Mouse (Mus musculus) adrenal gland, postnatal 10 days (tissue): ENCODE results near the gene Zfp536. TPM values are rescaled to one million over a fixed set of nuclear protein-coding genes. Genes with fewer than 3 reads are reported as not detected.
A peak's percentile ranks its signal among the peaks of the same experiment; 100 is the strongest.
"Not testable (repeated sequence)": the region's sequence is repeated elsewhere in the genome, so short reads cannot be mapped to it uniquely, and the experiment has no call there.

Source experiments
- DNase-seq: peaks from one replicate; pipeline ENCODE4 v3.0.0; 2021; ENCODE audit warnings: mixed read lengths
- total RNA-seq, 2 experiments: library from RNA; stranded (reverse); gene quantifications; 2 replicates each; pipeline ENCODE4 v1.2.3; 2021

Zfp536 gene
- total RNA-seq, 2 experiments from 2014 or later = 3.3 to 6.4 TPM

- no peak for DNase-seq
These were observed 167.0 kb downstream of the Zfp536 start for GRCm38 (mm10) chr7:37606472-37606871.

- DNase-seq = not testable (repeated sequence)
These were observed 169.9 kb downstream of the Zfp536 start for GRCm38 (mm10) chr7:37603525-37603909.

GRCm38 (mm10) chr7:37602871-37603524 is 170.4 kb downstream of the Zfp536 start:
- no peak for DNase-seq

GRCm38 (mm10) chr7:37600318-37600717 is 173.1 kb downstream of the Zfp536 start:
- DNase-seq = no peak

- DNase-seq = no peak
These were observed 179.0 kb downstream of the Zfp536 start for GRCm38 (mm10) chr7:37594211-37595030.

- no peak for DNase-seq
These were observed 179.9 kb downstream of the Zfp536 start for GRCm38 (mm10) chr7:37593566-37593965.

- DNase-seq = no peak
These were observed 186.7 kb downstream of the Zfp536 start for GRCm38 (mm10) chr7:37586694-37587093.

GRCm38 (mm10) chr7:37581262-37581661 is 192.2 kb downstream of the Zfp536 start:
- no peak for DNase-seq

- DNase-seq = no peak
These were observed 192.9 kb downstream of the Zfp536 start for GRCm38 (mm10) chr7:37580554-37580953.

- peak; percentile 30 for DNase-seq
These were observed 201.4 kb downstream of the Zfp536 start for GRCm38 (mm10) chr7:37572021-37572420.

- no peak for DNase-seq
These were observed 204.5 kb downstream of the Zfp536 start for GRCm38 (mm10) chr7:37568811-37569500.

GRCm38 (mm10) chr7:37568041-37568440 is 205.4 kb downstream of the Zfp536 start:
- no peak for DNase-seq

- no peak for DNase-seq
These were observed 207.4 kb downstream of the Zfp536 start for GRCm38 (mm10) chr7:37566019-37566418.

- no peak for DNase-seq
These were observed 208.1 kb downstream of the Zfp536 start for GRCm38 (mm10) chr7:37565371-37565770.

GRCm38 (mm10) chr7:37564644-37565043 is 208.8 kb downstream of the Zfp536 start:
- no peak for DNase-seq

GRCm38 (mm10) chr7:37563831-37564400 is 209.5 kb downstream of the Zfp536 start:
- DNase-seq = no peak

- DNase-seq = peak; percentile 26
These were observed 210.3 kb downstream of the Zfp536 start for GRCm38 (mm10) chr7:37563171-37563574.

- no peak for DNase-seq
These were observed 210.9 kb downstream of the Zfp536 start for GRCm38 (mm10) chr7:37562505-37562904.

GRCm38 (mm10) chr7:37560581-37560980 is 212.9 kb downstream of the Zfp536 start:
- DNase-seq = no peak

GRCm38 (mm10) chr7:37559851-37560250 is 213.6 kb downstream of the Zfp536 start:
- no peak for DNase-seq

- no peak for DNase-seq
These were observed 214.1 kb downstream of the Zfp536 start for GRCm38 (mm10) chr7:37559341-37559740.

GRCm38 (mm10) chr7:37556811-37557210 is 216.6 kb downstream of the Zfp536 start:
- DNase-seq = no peak

- no peak for DNase-seq
These were observed 219.0 kb downstream of the Zfp536 start for GRCm38 (mm10) chr7:37554405-37554804.
